Mouse (Mus musculus): Measurements from ENCODE around the gene Cnot3. TPM values are rescaled to one million over a fixed set of nuclear protein-coding genes. Genes with fewer than 3 reads are reported as not detected.

Gene Cnot3
- total RNA-seq, 2 experiments from 2014 or later, result 48.1 to 58.9 TPM

DNA sequence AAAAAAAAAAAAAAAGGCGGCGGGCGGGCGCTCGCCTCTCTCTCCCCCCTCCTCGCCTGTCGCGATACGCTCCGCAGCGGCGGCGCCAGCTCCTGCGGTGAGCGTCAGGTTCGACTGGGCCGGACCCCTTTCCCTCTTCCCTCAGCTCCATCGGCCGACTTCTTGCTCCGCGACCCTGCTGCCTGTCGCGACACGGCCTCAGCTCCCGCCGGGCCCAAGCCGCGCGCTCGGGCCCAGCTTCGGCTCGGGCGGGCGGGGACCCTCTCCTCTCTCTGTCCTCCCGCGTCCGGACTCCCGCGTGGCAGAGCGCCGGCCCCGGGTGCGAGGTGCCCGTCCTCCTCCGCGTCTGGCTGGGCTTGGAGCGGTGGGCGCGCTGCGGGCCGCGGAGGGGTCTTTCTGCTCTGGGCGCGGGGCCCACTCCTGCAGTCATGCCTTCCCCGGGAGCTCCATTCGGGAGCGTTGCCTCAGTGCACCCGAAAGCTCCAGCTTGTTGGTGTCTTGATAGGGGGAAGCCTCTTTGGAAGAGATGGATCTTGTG is 489 bp downstream of the Cnot3 start:
- intact Hi-C loops (cut with DNase I), result loop anchor here (2.0 to 10.0 kb wide), 2 partner anchors 19 to 1439 kb away; partner anchors contain the start of genes Epn1 and Leng1
- no peak for DNase-seq (ENCODE audit: low spot score in 2 of 2)

DNA sequence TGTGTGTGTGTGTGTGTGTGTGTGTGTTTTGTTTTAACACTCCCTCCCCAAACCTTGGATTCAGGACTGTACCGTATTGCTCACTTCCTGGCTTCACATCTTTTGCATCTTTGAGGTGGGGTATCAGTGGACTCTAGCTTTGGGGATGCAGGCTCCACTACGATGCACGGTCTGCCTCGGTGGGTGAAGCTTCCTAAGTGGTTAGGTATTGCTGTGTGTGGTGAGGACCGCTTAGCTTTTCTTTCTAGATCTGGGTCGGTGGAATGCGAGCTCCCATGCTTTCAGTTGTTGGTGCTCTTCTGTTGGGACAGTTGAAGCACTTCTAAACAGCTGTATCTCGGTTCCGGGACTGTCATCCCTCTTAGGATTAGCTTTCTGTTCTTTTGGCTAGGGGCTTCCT is 1.1 kb downstream of the Cnot3 start:
- no peak for DNase-seq (ENCODE audit: low spot score in 2 of 2)
- intact Hi-C loops (cut with DNase I), result loop anchor here (10.0 kb wide), 1 partner anchor 1439 kb away; the partner anchor contains the start of gene Epn1

DNA sequence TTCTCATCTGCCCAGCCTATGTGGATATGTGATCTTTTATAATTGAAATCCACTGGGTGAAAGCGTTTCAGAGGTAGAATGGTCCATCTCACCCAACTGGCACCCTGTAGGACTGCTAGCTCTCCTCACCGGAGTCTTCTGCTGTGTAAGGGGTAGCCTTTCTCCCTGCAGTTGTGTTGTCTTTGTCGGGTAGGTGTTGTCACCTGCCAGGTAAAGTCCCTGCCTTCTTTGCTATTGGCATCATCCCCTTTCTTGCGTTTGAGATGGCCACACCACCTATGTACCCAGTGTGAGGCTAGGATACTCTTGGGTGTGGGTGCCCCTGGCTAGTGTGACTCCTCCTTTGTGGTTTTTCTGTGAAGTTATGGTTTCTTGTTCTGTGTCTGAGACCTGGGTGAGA is 1.6 kb downstream of the Cnot3 start:
- intact Hi-C loops (cut with DNase I), result loop anchor here (10.0 kb wide), 1 partner anchor 1438 kb away; the partner anchor contains the start of gene Epn1
- DNase-seq (ENCODE audit: low spot score in 2 of 2), result no peak

DNA sequence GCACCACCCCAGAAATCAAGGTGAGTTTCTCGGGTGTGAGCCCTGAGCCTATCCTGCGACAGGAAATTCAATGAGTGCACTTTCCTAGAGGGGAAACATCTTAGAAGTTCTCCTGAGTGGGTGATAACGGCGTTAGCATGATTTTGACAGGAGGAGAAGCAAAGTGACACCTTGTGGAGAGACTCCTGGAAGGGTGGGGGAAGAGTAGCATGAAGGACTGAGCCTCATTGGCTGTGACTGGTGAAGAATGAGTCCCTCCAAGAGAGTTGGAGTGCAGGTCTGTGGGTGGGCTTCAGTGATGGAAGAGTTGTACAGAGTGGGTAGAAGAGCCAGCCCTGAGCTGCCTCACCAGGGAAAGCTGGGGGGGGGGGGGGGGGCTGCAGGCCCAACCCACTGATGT is 11.9 kb downstream of the Cnot3 start:
- no peak for DNase-seq (ENCODE audit: low spot score in 2 of 2)
- intact Hi-C loops (cut with DNase I), result no loop called here

DNA sequence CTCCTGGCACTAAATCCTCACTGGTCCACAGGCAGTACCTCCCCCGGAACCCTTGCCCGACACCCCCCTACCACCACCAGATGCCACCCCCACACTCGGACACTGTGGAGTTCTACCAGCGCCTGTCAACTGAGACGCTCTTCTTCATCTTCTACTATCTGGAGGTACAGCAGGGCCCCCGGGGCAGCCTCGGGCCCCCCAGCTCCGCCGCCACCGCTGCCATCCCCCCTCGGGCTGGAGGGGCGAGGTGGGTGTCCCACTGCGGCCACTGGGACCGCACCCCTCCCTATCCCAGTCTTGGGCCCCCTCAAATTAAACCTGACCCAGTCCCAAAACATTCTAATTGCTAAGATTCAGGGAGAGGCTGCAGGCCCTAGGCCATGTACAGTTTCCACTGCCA is 13.5 kb downstream of the Cnot3 start:
- no peak for DNase-seq (ENCODE audit: low spot score in 2 of 2)
- intact Hi-C loops (cut with DNase I), result no loop called here

DNA sequence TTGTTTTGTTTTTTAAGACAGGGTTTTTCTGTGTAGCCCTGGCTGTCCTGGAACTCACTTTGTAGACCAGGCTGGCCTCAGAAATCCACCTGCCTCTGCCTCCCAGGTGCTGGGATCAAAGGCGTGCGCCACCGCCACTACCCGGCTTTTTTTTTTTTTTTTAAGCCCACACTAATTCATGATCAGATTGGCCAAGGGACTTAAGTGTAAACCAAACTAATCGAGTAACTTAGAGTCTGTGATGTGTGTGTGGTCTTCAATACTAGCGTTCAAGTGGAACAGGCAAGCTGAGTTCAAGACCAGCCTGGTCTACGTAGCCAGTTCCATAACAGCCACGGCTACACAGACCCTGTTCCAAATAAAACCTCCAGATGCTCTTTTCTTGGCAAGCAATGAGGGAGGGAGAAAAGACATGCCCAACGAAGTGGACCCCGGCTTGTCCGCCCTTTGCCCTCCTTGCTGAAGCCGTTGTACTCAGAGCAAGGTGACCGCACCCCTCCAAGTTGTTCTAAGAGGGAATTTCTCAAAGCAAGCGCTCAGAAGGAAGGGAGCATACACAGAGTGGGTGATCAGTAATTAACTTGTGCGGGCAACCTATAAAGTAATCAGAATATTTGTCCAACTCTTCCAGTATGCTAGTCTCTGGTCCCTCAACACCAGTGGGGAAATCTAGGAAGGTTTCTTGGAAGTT is 19.6 kb downstream of the Cnot3 start:
- intact Hi-C loops (cut with DNase I), result loop anchor here (2.0 kb wide), 1 partner anchor 20 kb away; the partner anchor contains the start of gene Cnot3
- DNase-seq (ENCODE audit: low spot score in 2 of 2), result no peak

DNA sequence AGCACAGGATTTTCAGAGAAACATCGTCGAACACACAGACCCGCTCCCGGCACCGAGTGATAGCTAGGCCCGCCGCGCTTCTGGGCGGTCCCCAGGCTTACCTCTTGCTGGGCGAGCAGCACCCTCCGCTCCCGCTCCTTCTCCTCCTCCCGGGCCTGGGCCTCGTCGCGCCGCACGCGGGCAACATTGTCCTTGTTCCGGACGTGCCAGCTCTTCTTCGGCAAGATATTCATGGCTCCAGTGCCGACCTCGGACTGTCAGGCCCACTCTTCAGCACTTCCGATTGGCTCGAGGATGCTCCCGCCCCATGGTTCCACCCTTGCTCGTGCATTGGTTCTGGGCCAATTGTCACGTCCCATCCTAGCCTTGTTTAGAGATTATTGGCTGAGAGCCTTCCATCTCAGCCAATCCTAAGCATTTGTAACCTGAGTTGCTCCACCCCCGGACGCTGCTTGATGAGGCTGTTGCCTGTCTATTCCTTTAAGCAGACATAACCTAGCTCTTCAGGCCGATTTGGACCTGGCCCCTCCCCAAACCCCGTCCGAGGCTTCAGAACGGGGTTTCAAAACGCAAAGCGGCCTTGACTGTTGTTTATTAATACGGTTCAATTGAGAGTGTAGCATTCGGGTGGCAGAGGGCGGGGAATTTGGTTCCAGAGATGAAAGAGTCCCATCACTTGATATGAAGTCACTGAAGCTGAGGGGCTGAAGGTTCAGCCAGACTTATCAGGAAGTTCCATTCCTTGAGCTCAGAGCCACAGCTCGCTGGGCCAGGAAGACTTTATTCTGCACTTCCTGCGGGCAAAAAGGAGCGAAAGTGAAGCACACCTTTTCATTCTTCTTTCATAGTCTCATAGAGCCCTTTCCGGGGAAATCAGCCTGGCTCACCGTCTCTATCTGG is 20.4 kb downstream of the Cnot3 start, which contains the start of gene Leng1:
Gene Leng1, minus strand, starts transcription at position 626 of the 900 bp plus-strand sequence.
- intact Hi-C loops (cut with DNase I), result loop anchor here (2.0 kb wide), 1 partner anchor 21 kb away; the partner anchor contains the start of gene Cnot3
- peak; percentile 95 to 97 for DNase-seq (ENCODE audit: low spot score in 2 of 2)

DNA sequence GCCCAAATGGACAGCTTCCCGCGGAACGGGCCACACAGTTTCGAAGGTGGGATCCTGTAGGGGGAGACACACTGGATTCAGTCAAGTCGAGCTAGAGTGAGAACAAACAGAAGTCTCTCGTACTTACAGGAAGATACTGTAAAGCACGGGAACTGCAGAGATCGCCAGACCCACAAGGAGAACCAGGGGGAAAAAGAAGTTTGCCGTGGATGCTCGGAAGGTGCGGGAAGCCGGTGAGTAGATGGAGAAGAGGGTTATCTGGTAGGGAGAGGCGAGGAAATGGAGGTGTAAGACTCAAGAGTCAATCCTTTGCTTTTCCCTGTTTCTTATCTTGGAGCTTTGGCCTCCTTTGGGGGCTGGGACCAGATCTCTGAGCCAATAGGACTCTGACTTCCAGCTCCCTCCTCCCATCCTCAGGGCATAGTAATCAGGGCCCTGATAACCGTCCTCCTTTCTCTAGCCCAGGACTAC is 21.9 kb downstream of the Cnot3 start:
- DNase-seq (ENCODE audit: low spot score in 2 of 2), result no peak
- intact Hi-C loops (cut with DNase I), result no loop called here

DNA sequence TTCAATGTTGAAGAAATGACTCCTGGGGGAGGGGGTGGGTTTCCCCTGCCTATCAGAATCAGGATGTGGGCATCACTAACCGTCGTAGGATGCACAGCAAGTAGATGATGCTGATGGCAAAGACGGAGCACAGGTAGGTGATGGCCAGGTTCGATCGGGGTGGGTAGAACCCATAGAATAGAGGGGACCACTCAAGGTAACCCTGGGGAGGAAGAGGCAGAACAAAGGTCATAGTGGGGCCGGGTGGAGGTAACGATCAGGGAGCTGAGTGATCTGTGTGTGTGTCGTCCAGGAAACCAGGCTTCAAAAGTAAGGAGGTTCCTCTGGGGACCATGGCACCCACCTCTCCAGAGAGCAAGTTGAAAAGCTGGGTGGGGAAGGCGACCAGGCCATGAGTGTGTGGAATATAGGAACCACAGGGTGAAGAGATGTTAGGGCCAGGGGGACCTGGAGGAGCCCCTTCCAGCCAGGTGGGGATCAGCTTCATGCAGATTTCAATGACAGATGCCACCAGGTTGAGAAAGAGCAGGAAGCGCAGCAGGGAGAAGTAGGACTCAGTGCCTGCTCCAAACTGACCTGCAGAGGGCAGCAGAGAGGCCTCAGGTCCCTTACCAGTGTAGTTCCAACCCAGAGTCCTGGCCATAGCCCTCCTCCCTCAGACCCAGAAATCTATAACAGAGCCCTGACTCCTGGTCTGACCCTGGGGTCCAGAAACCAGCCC is 29.6 kb downstream of the Cnot3 start:
- intact Hi-C loops (cut with DNase I), result loop anchor here (10.0 kb wide), 2 partner anchors 750 to 800 kb away; no protein-coding TSS in a partner anchor
- peak; percentile 72 to 79 for DNase-seq (ENCODE audit: low spot score in 2 of 2)

DNA sequence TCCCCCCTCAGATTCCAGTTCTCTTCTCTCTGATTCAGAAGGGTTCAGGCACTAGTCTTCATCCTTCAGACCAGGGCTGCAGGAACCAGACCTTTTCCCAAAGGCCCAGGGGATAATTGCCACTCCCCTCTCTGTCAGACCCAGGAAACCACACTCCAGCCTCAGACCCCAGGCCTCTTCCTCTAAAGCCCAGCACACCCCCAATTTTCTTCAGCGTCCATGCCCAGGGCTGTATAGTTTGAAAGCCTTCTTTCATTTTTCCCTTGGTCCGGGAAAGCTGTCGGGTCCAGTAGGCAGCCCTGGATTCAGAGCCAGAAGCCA is 30.1 kb downstream of the Cnot3 start:
- intact Hi-C loops (cut with DNase I), result loop anchor here (10.0 kb wide), 2 partner anchors 750 to 800 kb away; no protein-coding TSS in a partner anchor
- no peak for DNase-seq (ENCODE audit: low spot score in 2 of 2)

DNA sequence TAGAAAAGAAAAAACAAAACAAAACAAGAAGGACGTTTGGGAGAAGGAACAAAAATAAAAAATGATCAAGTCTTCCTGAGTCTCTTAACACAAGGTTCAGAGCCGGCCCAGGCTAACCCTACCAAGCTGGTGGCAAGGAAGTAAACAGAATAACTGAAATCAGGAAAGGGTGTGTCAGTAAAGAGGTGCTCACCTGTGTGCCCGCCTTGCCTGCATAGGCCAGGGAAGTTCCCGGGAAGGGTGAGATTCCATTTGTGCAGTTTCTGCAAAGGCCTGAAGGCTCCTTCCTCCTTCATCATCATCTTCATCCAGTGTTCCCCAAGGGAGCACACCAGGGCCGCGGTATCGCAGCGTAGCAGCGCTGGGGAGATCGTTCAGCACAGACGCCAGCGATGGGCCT is 31.3 kb downstream of the Cnot3 start:
- intact Hi-C loops (cut with DNase I), result loop anchor here (10.0 kb wide), 2 partner anchors 748 to 798 kb away; no protein-coding TSS in a partner anchor
- DNase-seq (ENCODE audit: low spot score in 2 of 2), result no peak

DNA sequence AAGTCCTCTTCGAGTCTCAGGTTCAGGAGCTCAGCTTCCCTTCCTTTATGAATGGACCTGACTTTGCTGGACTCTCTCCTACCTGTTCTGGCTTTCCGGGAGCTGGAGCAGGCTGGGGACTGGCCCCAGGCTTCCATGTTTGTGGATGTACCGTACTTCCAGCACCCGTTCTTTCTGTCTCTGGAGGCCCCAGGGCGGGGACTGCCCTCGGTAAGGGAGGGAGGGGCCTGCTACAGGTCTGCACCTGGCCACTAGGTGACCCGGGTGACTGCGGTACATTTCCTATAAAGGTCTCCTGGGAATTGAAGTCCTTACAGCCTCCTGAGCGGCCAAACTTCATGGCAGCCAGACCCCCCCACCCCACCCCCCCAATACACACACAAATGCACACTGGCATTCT is 32.3 kb downstream of the Cnot3 start, which contains the start of gene Tmc4:
Gene Tmc4, minus strand, starts transcription at position 212 of the 400 bp plus-strand sequence.
- intact Hi-C loops (cut with DNase I), result loop anchor here (10.0 kb wide), 2 partner anchors 747 to 797 kb away; no protein-coding TSS in a partner anchor

DNA sequence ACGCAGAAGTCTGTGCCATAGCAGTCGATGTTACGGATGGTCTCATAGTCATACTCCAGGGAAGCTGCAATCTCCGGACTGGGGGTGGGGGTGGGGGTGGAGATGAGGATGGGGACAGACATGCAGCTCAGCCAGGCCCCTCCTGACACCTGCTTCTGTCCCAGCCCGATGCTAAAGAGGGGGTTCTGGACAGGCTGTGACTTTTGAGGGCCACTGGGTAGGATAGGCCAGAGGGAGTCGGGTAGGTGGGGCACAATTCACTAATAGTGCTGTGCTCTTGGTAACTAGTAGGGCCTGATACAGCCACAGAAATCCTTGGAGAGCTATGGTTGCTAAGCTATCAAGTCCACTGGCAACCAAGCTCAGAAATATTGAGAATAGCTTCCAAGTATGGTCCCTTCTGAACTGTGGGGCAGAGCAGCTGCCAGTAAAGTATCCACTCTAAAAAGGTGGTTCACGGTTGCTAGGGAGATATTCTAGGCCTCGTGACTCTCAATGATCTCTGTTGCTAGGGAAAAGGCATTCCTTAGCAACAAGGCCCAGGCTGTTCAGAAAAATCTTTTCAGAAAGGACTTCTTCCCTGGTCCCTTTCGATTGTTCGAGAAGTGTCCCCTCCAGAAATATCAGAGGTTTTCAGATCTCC is 39.0 kb downstream of the Cnot3 start:
- intact Hi-C loops (cut with DNase I), result no loop called here
- DNase-seq (ENCODE audit: low spot score in 2 of 2), result no peak

More for the DNA sequence above, 32.3 kb downstream of the Cnot3 start, which contains the start of gene Tmc4:
- no peak for DNase-seq (ENCODE audit: low spot score in 2 of 2)

DNA sequence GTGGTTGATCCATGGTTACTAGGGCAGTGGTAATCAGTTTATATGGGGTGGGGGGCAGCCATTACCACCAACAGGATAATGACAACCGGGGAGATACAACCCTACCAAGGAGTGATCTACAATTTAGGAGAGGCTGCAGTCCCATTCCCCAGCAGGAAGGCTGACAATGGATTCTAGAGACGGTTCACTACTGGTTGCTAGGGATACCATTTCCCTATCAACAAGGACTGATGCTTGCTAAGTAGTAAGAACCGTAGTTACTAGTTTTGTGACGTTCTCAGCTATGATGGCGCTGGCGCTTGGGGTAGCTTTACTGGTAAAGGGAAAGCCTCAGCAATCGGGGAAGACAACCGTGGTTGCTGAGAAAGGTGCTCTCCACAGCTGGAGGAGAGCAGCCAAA is 39.6 kb downstream of the Cnot3 start:
- DNase-seq (ENCODE audit: low spot score in 2 of 2), result no peak
- intact Hi-C loops (cut with DNase I), result no loop called here

DNA sequence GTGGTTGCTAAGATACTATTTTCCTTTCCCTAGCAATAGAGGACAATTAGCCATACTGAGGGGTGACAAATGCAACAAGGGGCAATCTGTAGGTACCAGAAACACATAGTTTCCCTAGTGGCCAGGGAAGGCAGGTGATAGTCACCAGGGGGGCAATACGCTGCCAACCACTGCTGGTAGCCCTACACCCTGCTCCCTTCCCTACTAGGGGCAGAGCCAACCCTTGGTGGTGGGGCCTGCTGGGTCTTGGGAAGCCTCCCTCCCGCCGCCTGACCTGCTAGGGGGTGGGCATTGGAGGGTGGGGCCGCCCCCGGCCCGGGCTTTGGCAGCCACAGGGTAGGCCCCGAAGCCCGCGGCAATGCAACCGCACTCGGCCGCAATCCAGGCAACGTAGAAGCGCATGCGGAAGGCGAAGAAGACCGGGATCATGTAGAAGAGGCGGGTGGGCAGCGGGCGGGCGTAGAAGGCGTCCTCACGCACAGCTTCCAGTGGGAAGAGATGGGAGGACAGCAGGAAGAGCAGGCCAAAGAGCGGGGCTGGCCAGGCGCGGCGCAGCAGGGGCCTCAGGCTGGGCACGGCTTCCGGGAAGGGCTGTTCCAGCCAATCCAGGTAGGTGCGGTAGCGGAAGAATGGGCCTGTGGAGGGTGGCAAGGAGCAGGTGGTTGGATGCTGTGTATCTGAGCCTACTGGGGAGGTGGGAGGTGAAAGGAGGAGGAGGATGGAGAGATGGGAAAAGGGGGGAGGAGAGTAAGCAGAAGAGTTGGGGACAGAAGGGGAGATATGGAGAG is 40.5 kb downstream of the Cnot3 start:
- no peak for DNase-seq (ENCODE audit: low spot score in 2 of 2)
- intact Hi-C loops (cut with DNase I), result no loop called here

DNA sequence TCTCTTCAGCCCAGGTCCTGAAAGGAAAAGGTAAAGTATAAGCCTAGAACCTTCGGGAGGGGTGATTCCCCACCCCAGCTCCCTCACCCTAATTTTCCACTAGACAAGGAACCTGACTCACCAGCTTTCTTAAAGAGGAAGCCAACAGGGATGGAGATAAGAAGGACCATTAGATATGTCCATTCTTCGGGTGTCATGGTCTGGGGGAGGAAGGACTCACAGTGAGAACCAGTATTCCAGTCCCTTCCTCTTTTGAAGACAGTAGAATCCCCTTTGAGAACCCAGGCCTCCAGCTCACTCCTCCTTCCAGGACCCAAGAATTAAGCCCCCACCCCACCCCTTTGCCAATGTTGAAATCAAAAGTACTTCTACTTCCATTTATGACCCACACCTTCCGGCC is 46.9 kb downstream of the Cnot3 start:
- intact Hi-C loops (cut with DNase I), result loop anchor here (10.0 kb wide), 2 partner anchors 453 to 1373 kb away; partner anchors contain the start of gene U2af2

DNA sequence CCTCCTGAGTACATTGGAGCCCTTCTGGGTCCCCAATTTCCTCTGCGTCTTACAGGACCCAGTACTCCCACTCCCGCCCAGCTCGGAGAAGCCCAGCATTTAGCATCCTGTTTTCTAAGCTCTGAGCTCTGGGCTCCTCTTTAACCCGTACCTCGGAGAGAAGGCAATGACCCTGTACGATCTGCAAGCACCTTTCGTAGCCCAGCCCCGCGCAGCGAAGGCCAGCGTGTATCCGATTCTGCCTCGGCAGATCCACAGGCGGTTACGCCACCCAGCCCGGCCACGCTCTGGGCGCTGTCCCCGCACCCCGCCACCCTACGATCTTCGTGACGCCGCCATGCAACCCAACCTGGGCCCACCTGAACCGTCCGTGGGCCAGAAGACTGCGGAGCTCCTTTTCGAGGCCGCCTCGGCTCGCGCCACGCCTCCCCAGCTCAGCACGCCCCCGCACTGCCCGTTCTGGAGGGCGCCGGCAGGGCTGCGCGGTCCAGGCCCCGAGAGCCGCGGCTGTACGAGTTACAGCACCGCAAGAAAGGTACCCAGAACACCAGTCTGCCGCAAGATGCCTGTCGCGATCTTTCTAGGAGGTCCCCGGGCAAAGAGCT is 47.4 kb downstream of the Cnot3 start, which contains the start of gene Tsen34:
Gene Tsen34, plus strand, starts transcription at position 482 of the 605 bp plus-strand sequence.
- no peak for DNase-seq (ENCODE audit: low spot score in 2 of 2)
- intact Hi-C loops (cut with DNase I), result loop anchor here (10.0 kb wide), 2 partner anchors 452 to 1372 kb away; partner anchors contain the start of gene U2af2

More for the DNA sequence above, 46.9 kb downstream of the Cnot3 start:
- DNase-seq (ENCODE audit: low spot score in 2 of 2), result no peak

Data from left cerebral cortex, postnatal 36 days (tissue).